Mouse (Mus musculus) layer of hippocampus, adult 11-12 months (tissue): ENCODE measurements around the gene Ube2d2b.

Experiments used
- DNase-seq: peaks from one replicate; pipeline ENCODE4 v3.0.0; 2022; ENCODE audit warnings: low spot score

The Ube2d2b gene

GRCm38 (mm10) chr5:107829998-107830560 lies at the start of gene Ube2d2b:
Gene Ube2d2b (plus strand): TSS chr5:107830099.
- DNase-seq, result no peak

- DNase-seq, result no peak
These were observed 47.5 kb upstream of the Ube2d2b start for GRCm38 (mm10) chr5:107782360-107782759.

GRCm38 (mm10) chr5:107787682-107788443 lies 42.0 kb upstream of the Ube2d2b start:
- DNase-seq, result no peak

GRCm38 (mm10) chr5:107789492-107789891 lies 40.4 kb upstream of the Ube2d2b start:
- no peak for DNase-seq

GRCm38 (mm10) chr5:107791966-107792365 lies 37.9 kb upstream of the Ube2d2b start:
- DNase-seq, result no peak

- DNase-seq, result no peak
These were observed 37.4 kb upstream of the Ube2d2b start for GRCm38 (mm10) chr5:107792516-107792915.

- no peak for DNase-seq
These were observed 36.6 kb upstream of the Ube2d2b start for GRCm38 (mm10) chr5:107793258-107793657.

GRCm38 (mm10) chr5:107793927-107794326 lies 36.0 kb upstream of the Ube2d2b start:
- DNase-seq, result no peak

GRCm38 (mm10) chr5:107798290-107798689 lies 31.6 kb upstream of the Ube2d2b start:
- no peak for DNase-seq

- no peak for DNase-seq
These were observed 28.7 kb upstream of the Ube2d2b start for GRCm38 (mm10) chr5:107801234-107801633.

- no peak for DNase-seq
These were observed 27.3 kb upstream of the Ube2d2b start for GRCm38 (mm10) chr5:107802621-107803020.

- no peak for DNase-seq
These were observed 22.4 kb upstream of the Ube2d2b start for GRCm38 (mm10) chr5:107807496-107807895.

- no peak for DNase-seq
These were observed 15.2 kb upstream of the Ube2d2b start for GRCm38 (mm10) chr5:107814651-107815050.

- DNase-seq, result no peak
These were observed 7.4 kb upstream of the Ube2d2b start for GRCm38 (mm10) chr5:107822521-107822920.

GRCm38 (mm10) chr5:107831351-107831750 lies 1.5 kb downstream of the Ube2d2b start:
- DNase-seq, result no peak

- no peak for DNase-seq
These were observed 4.4 kb downstream of the Ube2d2b start for GRCm38 (mm10) chr5:107834287-107834686.

GRCm38 (mm10) chr5:107838891-107839644 lies 9.2 kb downstream of the Ube2d2b start:
- DNase-seq, result no peak

GRCm38 (mm10) chr5:107840549-107841238 lies 10.8 kb downstream of the Ube2d2b start:
- DNase-seq, result no peak

- DNase-seq, result no peak
These were observed 17.4 kb downstream of the Ube2d2b start for GRCm38 (mm10) chr5:107847349-107847748.

- no peak for DNase-seq
These were observed 17.9 kb downstream of the Ube2d2b start for GRCm38 (mm10) chr5:107847817-107848216.

GRCm38 (mm10) chr5:107848964-107849363 lies 19.1 kb downstream of the Ube2d2b start:
- DNase-seq, result no peak

GRCm38 (mm10) chr5:107853807-107854206 lies 23.9 kb downstream of the Ube2d2b start:
- no peak for DNase-seq
